Mouse (Mus musculus) heart, postnatal 36 days (tissue): Measurements from ENCODE around the gene Kera. TPM values are rescaled to one million over a fixed set of nuclear protein-coding genes. Genes with fewer than 3 reads are reported as not detected.

Experiments used
- total RNA-seq, 2 experiments: library from RNA; stranded (reverse); gene quantifications; 2 replicates each; pipeline ENCODE4 v1.2.3; 2021

The Kera gene
- total RNA-seq, 2 experiments from 2014 or later, result not detected

Other genes with a start within 250 kb of the Kera start
- gene Dcn, start 127.3 kb upstream of the Kera start, total RNA-seq, result 100 to 1,000 TPM; 425 to 437 TPM
- 10 to 100 TPM; 51.9 to 64.4 TPM for gene Lum, start 41.8 kb upstream of the Kera start, total RNA-seq
- gene Epyc, start 37.2 kb downstream of the Kera start, total RNA-seq, result under 1 TPM; 0.30 to 0.44 TPM
- gene Ccer1, start 86.2 kb downstream of the Kera start, total RNA-seq, result not detected
- gene C030005K15Rik, start 119.9 kb downstream of the Kera start, total RNA-seq, result not detected